Mouse (Mus musculus) adrenal gland, postnatal 4 days (tissue): ENCODE measurements around the gene March4. TPM values are rescaled to one million over a fixed set of nuclear protein-coding genes. Genes with fewer than 3 reads are reported as not detected.

Experiments
- DNase-seq, 2 experiments: peaks; one replicate each; pipeline ENCODE4 v3.0.0; 2021 to 2022; ENCODE audit warnings: low spot score in 2 of 2, mixed read lengths in 2 of 2
- total RNA-seq, 2 experiments: library from RNA; stranded (reverse); gene quantifications; 2 replicates each; pipeline ENCODE4 v1.2.3; 2021

The March4 gene
- total RNA-seq, 2 experiments from 2014 or later: 2.3 to 3.5 TPM

DNA sequence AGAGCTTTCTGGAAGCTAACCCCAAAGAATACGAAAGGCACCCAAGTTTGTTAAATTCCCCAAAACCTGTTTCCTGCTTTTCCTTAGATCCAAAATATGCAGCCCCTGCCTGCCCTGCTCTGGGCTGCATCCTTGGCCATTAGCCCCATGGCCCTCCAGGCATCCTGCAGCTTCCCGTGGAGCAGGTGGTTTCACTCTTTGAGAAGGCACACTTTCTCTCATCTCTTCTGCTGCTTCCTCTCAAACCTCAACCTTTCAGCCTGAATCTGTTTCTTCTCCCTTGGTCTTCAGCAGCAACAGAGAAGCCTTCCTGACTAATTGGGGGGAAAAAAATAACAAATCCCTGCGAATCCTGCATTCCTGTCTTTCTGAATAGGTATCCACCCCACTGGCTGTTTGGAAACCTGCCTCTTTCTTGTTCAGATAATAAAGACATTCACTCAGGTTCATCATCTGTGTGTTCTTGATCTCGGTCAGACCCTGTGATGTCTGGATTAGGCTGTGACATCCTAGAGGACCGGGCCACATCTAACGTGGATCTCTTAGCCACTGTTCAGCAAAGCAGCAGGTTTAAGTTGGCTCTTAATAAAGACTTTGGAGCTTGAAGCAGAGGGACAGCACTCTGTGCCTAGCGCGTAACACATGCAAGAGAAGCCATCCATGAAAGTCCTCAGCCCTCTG is 6.1 kb downstream of the March4 start:
- DNase-seq: no peak

DNA sequence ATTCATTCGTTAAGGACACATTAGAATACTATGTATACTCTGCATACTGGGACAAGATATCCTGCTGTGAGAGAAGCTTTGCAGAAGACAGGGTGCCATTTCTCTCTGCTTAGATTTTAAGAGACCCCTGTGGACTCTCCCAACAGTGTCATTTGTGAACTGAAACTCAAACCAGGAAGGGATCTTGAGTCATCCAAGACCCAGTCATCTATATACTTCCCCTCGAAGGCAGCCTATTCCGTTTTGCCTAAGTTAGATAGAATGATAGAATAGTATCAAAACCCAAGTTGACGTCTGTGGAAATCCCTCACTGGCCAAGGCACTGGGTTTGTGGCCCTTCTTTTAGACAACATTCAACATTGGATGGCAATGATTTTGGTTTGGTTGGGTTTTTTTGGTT is 7.5 kb downstream of the March4 start:
- no peak for DNase-seq

DNA sequence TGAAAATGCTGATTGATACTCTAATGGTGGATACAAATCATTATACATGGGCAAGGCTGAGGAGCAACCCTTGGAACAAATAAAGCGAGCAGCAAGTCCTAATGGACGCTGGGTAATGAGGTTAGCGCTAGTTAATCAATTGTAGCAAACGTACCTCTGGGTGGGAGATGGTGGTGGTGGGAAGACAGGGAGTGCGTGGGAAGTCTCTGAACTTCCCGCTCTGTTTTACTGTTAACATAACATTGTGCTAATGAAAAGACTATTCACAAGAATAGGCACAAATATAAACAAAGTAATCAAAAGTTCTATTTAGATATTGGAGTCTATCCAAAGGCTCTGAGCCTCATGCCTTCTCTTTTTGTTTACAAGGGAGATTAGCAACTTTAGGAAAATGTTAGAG is 13.1 kb downstream of the March4 start:
- no peak for DNase-seq

DNA sequence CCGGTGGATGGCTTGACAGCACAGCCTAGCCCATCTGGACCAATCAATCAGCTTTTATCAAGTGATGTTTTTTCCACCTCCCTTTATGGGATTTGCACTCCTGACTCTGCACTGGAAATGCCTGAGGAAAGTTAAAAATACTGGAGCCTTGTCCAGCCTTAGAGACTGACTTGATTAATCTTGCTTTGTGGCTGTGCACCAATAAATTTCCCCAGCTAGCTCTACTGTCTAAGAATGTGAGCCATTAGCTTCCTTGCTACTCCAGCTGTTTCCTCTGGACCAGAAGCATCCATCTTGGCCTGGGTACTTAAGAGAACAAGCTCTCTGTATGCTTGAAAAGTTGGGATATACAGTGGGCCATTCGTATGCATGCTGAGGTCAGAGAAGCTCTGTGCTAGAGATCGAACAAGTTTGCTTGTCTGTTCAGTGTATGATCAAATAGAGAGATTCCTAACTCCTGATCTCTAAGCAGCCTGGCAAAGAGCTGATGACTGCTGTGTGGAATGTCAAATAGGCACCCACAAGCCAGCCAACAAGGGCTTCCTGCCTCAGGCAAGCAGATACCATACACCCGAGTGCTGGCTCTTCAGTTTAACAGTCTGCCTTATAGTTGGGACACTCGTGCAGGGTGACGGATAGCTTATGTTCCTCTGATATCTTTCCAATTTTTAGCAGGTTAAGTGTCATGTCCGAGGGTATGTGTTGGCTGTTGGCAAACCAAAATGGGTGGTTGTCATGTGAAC is 25.8 kb downstream of the March4 start:
- DNase-seq: no peak

DNA sequence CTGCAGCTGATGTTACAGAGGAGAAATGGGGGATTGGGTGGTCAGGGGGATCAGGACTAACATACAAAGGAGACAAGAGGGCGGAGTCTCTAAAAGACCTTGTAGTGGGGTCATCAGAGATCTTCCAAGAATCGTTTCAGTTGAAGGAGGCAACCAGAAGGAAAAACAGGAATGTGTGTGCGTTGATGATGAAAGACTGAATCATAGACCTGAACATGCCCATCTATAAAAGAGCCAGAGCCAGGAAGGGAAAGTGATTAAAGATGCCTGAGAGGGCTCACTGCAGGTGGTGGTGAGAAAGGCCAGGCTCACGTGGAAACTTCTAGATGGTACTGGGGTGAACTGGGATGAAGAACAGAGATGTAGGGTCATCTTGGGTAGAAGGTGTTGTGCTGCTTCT is 27.2 kb downstream of the March4 start:
- no peak for DNase-seq

DNA sequence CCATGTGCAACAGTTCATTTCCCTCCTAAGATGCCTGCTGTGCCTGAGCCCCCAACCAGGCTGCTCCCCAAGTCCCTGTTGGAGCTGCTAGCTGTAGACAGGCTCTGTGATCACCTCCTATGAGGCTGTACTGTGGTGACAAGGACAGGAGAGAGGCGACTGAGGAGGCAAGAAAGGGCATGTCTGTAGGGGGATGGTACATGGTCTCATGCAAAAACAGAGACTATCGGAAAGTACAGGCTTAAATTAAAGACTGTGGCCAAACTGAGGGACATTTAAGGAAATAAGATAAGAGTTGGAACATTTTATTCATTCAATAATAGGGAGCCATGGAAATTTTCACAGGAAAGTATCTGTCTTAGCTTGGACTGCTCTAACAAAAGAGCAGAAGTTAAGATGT is 29.1 kb downstream of the March4 start:
- no peak for DNase-seq

DNA sequence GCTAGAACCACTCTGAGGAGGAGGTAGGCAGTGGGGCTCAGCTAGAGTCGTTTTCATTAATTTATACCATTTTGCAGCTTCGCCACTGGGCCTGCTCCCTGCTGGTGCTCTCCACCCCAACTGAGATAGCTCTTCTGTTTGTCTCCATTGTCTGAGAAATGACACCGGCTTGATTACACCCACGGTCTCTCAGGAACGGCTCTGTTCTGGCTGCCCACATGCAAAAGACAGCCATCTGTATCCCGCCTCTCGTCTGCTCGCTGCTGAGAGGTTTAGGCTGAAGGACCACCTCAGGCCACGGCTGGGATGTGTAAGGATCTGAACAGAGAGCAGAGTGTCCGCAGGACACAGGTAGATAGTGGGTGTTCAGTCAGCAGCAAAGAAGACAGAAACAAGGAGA is 30.5 kb downstream of the March4 start:
- DNase-seq: no peak

DNA sequence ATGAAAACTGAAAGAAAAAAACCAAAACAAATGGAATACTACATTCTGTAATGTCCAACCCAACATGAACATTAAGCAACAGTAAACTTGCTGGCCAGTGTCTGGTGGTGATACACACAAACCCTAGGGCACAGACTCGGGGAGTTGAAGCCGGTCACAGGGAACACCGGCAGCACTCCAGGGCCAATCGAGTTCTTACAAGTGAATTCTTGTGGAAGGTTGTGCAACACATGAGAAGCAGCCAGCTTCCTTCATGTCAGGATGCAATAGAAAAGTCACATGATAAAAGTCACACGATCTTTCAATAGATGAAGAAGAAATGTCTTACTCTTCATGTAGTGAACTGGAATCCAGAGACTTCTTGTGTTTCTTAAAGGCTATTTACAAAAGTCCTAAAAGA is 39.1 kb downstream of the March4 start:
- DNase-seq: no peak

DNA sequence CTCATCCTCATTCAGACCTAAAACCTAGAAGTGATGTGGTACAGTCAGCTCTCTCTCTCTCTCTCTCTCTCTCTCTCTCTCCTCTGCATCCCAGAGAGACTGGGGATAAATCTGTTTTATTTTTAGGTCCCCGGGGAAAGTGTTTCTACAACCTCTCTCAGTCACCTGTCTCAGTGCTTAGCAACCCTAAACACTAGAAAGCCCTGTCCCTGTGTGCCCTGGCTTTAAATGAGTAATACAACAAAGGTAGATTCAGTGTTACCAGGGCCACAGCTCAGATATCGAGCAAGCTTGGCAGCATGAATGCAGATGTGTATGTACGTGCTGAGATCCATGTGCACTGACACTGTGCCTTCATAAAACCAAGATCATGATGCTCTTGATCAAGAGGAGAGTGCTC is 43.3 kb downstream of the March4 start:
- DNase-seq: no peak

DNA sequence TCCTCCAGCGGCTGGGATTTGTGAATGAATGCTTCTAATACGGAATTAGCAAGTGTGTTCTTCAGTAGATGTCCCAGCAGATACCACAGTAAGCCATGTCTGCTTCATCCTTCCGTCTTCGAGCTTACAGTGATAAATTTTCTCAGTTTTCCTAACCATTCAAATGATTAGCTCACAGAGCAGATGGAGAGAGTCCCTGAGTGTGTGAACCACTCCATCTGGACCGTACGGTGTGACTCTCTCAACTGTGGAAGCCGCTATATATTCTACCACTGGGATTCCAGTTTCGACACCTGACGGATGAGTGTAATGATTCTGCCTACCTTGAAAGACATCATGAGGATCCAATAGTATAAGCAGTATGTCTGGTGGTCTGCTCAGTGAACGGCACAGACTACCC is 44.1 kb downstream of the March4 start:
- DNase-seq: no peak

DNA sequence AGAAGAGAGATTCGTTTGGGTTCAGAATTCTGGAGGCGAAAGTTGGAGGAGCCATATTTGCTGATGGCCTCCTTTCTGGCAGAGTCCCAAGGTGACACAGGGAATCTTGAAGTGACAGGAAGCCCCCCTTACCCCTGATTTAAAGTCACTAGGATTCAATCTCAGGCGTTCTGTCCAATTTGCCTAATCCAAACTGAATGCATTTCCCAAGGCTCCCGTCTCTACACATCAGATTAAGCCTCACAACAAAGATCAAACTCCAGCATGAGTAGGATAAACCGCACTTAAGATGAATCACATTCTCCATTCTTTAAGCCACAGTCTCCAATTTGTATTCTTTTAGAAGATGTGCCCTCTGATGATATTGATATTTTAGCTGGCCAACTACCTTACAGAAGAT is 45.4 kb downstream of the March4 start:
- DNase-seq: no peak

DNA sequence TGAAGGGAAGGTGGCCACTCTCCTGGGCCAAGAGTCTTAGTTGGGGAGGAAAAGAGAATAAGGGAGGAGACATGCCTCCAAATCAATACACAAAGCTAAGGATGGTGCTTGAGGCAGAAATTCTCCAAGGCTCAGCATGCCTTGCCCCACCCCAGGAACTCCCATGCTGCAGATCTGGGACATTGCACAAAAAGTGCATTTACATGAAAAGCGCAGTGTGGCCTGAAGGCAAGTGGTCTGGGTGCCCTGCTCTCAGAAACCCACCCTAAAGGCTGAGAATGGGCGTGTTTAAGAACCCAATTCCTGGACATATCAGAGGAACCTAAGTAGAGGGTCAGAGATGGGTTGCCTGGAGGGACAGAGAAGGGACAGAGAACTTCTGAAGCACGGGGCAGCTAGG is 45.9 kb downstream of the March4 start:
- DNase-seq: no peak

DNA sequence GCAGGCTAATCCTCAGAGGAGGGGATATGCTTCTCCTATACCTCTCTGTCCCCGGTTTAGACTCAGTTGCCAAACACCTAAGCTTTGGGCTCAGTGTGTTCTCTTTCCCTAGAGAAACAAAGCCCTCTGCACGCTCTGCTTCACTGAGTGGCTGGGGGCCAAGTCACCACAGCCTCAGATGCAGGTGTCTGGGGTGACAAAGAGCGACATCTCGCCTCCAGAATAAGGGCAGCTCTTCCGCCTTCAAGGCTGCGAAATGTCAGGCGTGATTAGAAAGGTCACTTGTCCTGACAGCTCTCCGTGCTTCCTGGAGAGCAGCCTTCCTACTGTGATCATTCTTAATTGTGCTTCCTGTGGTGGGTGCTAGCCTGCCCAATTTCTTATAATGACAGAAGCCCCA is 46.5 kb downstream of the March4 start:
- DNase-seq: no peak

DNA sequence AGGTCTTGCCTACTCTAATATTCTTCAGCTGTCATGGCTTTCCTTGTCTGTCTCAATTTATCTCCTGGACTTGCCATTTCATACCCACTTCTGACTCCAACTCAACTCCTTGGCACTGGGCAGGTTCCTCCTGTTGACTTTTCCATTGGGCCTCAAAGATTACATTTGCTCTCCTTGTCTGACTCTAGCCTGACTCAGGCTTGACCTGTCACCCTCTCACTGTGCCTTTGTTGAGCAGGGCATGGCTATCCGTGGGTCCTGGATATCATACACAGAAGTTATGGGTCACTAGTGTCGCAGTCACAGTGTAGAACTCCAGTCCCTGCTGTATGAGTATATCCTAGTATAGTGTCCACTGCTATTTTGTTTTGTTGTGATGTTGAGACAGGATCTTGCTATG is 60.1 kb downstream of the March4 start:
- no peak for DNase-seq

DNA sequence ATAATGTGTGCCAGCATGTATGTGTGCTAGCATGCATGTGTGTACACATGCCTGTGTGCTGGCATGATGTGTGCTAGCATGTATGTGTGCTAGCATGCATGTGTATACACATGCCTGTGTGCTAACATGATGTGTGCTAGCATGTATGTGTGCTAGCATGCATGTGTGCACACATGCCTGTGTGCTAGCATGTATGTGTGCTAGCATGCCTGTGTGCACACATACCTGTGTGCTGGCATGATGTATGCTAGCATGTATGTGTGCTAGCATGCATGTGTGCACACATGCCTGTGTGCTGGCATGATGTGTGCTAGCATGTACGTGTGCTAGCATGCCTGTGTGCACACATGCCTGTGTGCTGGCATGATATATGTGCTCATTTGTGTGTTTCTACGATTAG is 67.7 kb downstream of the March4 start:
- no peak for DNase-seq

DNA sequence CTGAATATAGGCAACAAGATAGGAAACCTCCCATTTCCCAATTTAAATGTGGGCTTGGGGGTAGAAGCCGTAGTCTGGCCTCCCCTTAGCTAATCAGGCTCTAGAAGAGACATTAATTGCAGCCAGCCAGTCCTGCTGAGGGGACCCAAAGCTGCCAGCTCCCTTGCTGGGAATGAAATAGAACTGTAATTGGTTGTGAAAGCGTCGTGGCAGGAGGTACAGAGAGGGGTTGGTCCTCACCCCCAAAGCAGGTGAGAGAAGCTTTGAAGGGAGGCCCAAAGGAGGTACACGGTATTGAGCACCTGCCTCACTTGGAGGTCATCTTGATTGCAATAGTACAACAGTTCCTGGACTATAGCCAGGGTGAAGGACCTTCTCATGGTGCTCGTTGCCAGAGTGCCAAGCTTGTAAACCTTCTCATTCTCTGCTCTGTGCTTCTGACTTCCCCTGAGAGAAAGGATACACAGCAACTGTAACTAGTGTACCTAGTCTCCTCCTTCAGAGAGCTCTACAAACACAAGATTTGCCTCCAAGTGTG is 68.2 kb downstream of the March4 start:
- no peak for DNase-seq

DNA sequence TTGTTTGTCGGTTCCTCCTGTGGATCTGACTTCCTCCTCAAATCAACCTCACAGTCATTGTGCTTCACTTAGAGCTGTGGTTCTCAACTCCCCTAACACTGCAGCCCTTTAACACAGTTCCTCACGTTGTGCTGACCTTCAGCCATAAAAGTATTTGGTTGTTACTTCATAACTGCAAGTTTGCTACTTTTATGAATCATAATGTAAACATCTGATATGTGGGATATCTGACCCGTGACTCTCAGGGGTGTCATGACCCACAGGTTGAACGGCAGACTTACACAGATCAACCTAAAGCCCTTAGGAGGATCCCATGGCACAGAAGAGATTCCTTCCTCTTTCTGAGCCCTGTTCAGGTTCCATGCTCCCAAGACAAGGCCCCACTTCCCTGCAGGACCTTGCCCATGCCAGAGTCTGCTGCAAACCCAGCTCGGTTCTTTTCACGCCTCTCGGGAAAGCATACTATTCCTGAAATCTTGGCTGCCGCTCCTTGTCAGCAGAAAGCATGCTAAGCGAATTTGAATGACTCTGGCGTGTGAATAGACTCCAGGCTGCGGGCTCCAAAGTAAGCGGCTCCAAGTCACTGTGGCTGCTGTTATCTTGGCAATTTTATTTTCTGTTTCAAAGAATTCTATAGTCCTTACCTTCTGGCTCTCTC is 71.7 kb downstream of the March4 start:
- DNase-seq: no peak

DNA sequence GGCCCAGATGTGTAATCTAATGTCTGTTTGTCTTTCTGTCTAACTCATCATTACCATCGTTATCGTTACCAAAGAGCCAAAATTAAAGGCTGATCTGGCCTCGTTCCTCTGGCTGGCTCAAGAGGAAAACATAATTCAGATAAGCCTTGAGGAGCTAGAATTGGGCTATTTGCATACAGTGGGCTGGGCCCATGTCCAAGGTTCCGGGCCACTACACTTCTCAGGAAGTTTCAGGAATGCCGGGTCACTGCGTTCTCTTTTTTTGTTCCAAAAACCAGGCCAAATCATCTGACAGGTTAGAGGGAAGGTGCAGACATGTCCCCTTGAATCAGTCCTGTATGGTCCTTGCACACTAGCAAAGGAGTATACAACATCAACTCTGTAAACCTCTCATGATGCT is 74.2 kb downstream of the March4 start:
- no peak for DNase-seq

DNA sequence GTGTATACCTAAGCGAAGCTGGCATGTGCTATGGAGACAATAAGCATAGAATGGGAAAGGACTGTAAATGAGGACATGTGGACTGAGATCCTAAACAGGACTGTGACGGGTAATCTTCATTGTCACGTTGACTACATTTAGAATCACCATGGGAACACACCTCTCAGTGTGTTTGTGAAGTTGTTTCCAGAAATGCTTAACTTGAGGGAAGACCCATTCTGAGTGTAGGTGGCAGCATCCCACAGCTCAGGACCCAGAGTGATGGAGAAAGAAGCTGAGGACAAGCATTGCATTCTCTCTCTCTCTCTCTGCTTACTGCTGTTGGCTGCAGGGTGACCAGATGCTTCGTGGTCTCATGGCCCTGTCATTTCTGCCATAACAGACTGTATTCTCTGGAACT is 79.1 kb downstream of the March4 start:
- DNase-seq: no peak

DNA sequence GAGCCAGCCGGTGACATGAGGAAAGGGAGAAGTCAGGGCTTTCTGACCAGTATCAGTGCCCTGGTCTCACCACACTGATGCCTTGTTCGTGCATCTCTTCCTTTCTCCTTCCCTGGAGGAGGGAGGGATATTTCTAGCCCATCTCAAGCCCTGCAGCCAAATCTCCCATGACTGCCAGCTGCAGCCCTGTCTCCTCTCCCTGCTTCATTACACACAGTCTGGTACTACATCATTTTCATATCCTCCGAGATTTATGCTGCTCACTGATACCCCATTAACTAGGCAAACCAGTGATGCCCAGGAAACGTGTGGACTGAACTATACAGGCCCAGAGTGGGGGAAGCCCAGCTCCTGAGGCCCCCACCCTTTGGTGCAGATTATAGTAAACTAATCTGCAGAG is 80.8 kb downstream of the March4 start:
- no peak for DNase-seq

DNA sequence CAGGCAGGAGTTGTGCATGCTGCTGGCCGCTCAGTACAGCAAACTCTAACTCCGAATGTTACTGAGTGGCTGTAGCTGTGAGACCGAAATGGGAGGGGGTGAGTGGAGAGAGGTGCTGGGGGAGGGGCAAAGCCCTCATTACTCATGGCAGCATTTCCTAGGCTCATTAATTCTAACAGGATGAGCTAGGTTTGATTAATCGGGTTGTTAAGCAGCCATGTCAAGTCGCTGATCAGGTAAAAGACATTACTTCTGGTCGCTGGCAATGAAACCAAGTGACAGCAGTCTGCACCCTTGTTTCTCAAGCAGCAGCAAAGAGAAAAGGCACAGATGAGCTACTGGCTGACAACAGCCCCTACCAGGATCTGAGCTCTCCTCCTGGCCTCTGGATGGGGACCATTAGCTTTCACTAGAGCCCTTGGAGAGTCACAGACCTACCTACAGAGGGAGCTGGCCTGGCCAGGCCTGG is 82.0 kb downstream of the March4 start:
- no peak for DNase-seq

DNA sequence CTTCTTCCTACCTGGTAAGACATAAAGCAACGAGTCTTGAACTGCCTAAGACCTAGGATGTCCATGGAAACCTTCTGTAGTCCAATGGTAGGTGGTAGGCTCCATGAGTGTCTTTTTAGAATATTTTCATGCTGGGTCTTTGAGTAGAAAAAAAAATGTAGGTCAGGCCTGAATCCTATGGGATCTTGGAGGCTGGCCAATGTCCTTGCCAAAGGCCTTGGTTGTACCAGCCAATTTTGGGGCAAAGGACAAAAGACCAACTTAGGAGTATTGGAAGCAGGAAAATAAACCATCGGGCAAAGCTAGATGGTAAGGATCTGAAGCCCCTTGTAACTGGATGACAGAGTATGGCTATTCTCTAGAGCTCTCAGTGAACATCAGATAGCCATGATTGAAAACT is 83.9 kb downstream of the March4 start:
- DNase-seq: no peak
